Mouse (Mus musculus) adrenal gland (tissue): ENCODE data around the gene Syt7.

Experiments
- intact Hi-C: fragments of 180-260 bp; cut with DNase I; formaldehyde crosslinking; loops from one replicate; pipeline ENCODE4 v1.15.1; 2025
- long read RNA-seq, 2 experiments: library from polyadenylated mRNA; unstranded; transcript quantifications; one replicate each; pipeline ENCODE4 v2.0.0; 2020; ENCODE audit warnings: borderline replicate concordance in 1 of 2; ENCODE audit not compliant: insufficient replicate concordance in 1 of 2

Syt7 gene
- long read RNA-seq, experiment 1, partial matches to known transcripts: 0 of 2 reads
- long read RNA-seq, experiment 1, other reads (novel, unspliced or antisense): 2 of 2 reads
- long read RNA-seq, experiment 2, partial matches to known transcripts: 0 of 5 reads
- long read RNA-seq, experiment 2, other reads (novel, unspliced or antisense): 5 of 5 reads

- intact Hi-C loops: no loop called here
These were observed at the start of gene Syt7 for GRCm38 (mm10) chr19:10388615-10389313. Gene Syt7, plus strand, starts transcription at chr19:10389090.

GRCm38 (mm10) chr19:10339271-10339670 is 49.6 kb upstream of the Syt7 start:
- intact Hi-C loops: no loop called here

GRCm38 (mm10) chr19:10340661-10341060 is 48.2 kb upstream of the Syt7 start:
- intact Hi-C loops: loop anchor here (5.0 kb wide), 1 partner anchor 52 kb away; no protein-coding TSS in a partner anchor

- intact Hi-C loops: loop anchor here (5.0 kb wide), 1 partner anchor 51 kb away; no protein-coding TSS in a partner anchor
These were observed 47.7 kb upstream of the Syt7 start for GRCm38 (mm10) chr19:10341152-10341551.

GRCm38 (mm10) chr19:10341817-10342439 is 47.0 kb upstream of the Syt7 start:
- intact Hi-C loops: loop anchor here (5.0 kb wide), 1 partner anchor 50 kb away; no protein-coding TSS in a partner anchor

- intact Hi-C loops: loop anchor here (5.0 kb wide), 1 partner anchor 48 kb away; no protein-coding TSS in a partner anchor
These were observed 45.0 kb upstream of the Syt7 start for GRCm38 (mm10) chr19:10343866-10344265.

- intact Hi-C loops: no loop called here
These were observed 43.2 kb upstream of the Syt7 start for GRCm38 (mm10) chr19:10345696-10346095.

GRCm38 (mm10) chr19:10347628-10348273 is 41.1 kb upstream of the Syt7 start:
- intact Hi-C loops: no loop called here

GRCm38 (mm10) chr19:10352218-10352617 is 36.7 kb upstream of the Syt7 start:
- intact Hi-C loops: no loop called here

- intact Hi-C loops: no loop called here
These were observed 34.1 kb upstream of the Syt7 start for GRCm38 (mm10) chr19:10354830-10355229.

GRCm38 (mm10) chr19:10356845-10357503 is 31.9 kb upstream of the Syt7 start:
- intact Hi-C loops: no loop called here

GRCm38 (mm10) chr19:10359105-10359946 is 29.6 kb upstream of the Syt7 start:
- intact Hi-C loops: no loop called here

- intact Hi-C loops: no loop called here
These were observed 26.3 kb upstream of the Syt7 start for GRCm38 (mm10) chr19:10362473-10363129.

- intact Hi-C loops: no loop called here
These were observed 25.0 kb upstream of the Syt7 start for GRCm38 (mm10) chr19:10363869-10364268.

GRCm38 (mm10) chr19:10366116-10366845 is 22.6 kb upstream of the Syt7 start:
- intact Hi-C loops: no loop called here

- intact Hi-C loops: no loop called here
These were observed 21.1 kb upstream of the Syt7 start for GRCm38 (mm10) chr19:10367802-10368201.

- intact Hi-C loops: no loop called here
These were observed 19.0 kb upstream of the Syt7 start for GRCm38 (mm10) chr19:10369936-10370335.

GRCm38 (mm10) chr19:10373191-10373590 is 15.7 kb upstream of the Syt7 start:
- intact Hi-C loops: no loop called here

GRCm38 (mm10) chr19:10375260-10375659 is 13.6 kb upstream of the Syt7 start:
- intact Hi-C loops: no loop called here
